Mouse (Mus musculus) liver, adult 2 months (tissue): ENCODE measurements at regions not wholly inside any gene's neighbourhood (a gene's known extent, or its start where the extent isn't known, plus 50 kb on each side); places are given as distances from the start of the nearest gene placed in this dataset.

Experiments
- DNase-seq: peaks from one replicate; pipeline ENCODE4 v3.0.0-alpha.2; 2011; ENCODE audit warnings: low read depth, low spot score; ENCODE audit errors: extremely low read depth
- H3K27ac ChIP-seq: fragments of 200-500 bp; replicated peaks from 2 replicates; pipeline ENCODE4 v1.5.1; 2012; ENCODE audit warnings: low read depth, mild to moderate bottlenecking, control low read depth, inconsistent platforms, low read length; ENCODE audit not compliant: insufficient read depth
- H3K27me3 ChIP-seq: fragments of 200-500 bp; 2 replicates; pipeline ENCODE4 v1.6.1; 2012; ENCODE audit warnings: mild to moderate bottlenecking, moderate library complexity, low read length, inconsistent platforms; ENCODE audit not compliant: control insufficient read depth, insufficient read depth
- H3K36me3 ChIP-seq: fragments of 200-500 bp; 2 replicates; pipeline ENCODE4 v1.6.1; 2012; ENCODE audit warnings: low read length, inconsistent platforms; ENCODE audit not compliant: control insufficient read depth, insufficient read depth
- H3K4me1 ChIP-seq: fragments of 200-500 bp; 2 replicates; pipeline ENCODE4 v1.6.1; 2011; ENCODE audit warnings: low read length; ENCODE audit not compliant: control insufficient read depth, insufficient read depth
- H3K4me3 ChIP-seq: fragments of 200-500 bp; 2 replicates; pipeline ENCODE4 v1.5.1; 2011; ENCODE audit warnings: low read depth, mild to moderate bottlenecking, control low read depth, low read length, moderate library complexity; ENCODE audit not compliant: insufficient read depth
- H3K79me2 ChIP-seq: fragments of 200-500 bp; 2 replicates; pipeline ENCODE4 v1.6.1; 2012; ENCODE audit warnings: inconsistent platforms, mild to moderate bottlenecking, low read length, moderate library complexity; ENCODE audit not compliant: control insufficient read depth, insufficient read depth
- H3K9ac ChIP-seq: fragments of 200-500 bp; 2 replicates; pipeline ENCODE4 v1.6.1; 2012; ENCODE audit warnings: low read depth, mild to moderate bottlenecking, control low read depth, inconsistent platforms, low read length
- CTCF ChIP-seq: fragments of 200-500 bp; IDR thresholded peaks from 2 replicates; pipeline ENCODE4 v1.5.1; 2011; ENCODE audit warnings: low read depth, low read length, control low read depth
- POLR2A ChIP-seq: fragments of 200-500 bp; IDR thresholded peaks from 2 replicates; pipeline ENCODE4 v1.6.1; 2011; ENCODE audit warnings: low read length, control low read depth; ENCODE audit not compliant: insufficient read depth; ENCODE audit errors: extremely low read depth
- WGBS: fragments of 180-500 bp; shearing (Covaris S2); methylation state at CpG from one replicate; pipeline ENCODE4 v1.1.7; 2018; 5-methylcytosine and 5-hydroxymethylcytosine counted together

DNA sequence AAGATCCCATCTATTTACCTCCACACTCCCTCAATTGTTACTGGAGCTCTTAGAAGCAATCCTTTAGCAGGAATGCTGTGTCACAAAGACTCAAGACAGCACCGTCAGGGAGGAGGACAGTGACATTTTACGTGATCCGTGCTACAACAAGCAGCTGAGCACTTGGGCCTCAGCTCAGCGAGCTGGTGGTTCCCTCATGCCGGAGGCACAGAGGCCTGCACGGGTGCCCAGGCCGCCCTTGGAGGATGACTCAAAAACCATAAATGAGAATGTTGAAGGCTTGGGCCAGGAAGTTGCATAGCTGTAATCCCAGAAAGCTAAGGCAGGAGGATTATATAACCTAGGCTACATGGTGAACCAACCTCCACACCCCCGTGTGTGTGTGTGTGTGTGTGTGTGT lies 89.6 kb upstream of the Spred2 start:
- Histone ChIP-seq H3K9ac (no peak overlapping the region), H3K4me3 (no peak overlapping the region), H3K79me2 (no peaks in the 10 kb centered on the region), H3K27me3 (no peaks in the 10 kb centered on the region), H3K27ac (no peak overlapping the region), H3K4me1 (no peaks in the 10 kb centered on the region), H3K36me3 (no peaks in the 10 kb centered on the region)
- TF ChIP-seq POLR2A (no peak), CTCF (no peak)
- WGBS: 92% methylated on average over 8 of the region's 8 CpGs
- DNase-seq: no peak

DNA sequence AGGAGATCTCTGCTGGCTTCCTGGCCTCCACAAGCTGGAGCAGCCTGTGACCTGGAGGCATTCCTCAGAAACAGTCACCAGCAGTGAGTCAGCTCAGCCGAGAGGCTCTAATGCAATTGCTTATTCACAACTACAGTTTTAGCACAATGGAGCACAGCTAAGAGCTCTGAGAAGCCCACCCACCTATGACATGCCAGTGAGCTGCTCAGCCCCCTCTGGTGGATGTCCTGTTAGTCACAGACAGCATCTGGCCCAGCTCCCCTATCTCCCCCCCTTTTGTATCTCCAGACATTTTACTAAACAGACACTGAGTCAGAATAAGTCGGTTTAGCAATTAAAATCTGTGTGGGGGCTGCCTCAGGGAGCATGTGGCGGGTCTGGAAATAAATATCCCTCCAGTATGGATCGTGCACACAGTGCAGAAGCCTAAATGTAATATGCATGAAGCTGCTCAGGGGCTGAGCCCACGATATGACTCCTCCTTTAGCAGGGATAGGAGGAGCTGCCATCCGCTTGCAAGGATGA lies 88.9 kb upstream of the Spred2 start:
- Histone ChIP-seq H3K9ac (no peak overlapping the region), H3K27me3 (no peaks in the 10 kb centered on the region), H3K4me3 (no peak overlapping the region), H3K79me2 (no peaks in the 10 kb centered on the region), H3K36me3 (no peaks in the 10 kb centered on the region), H3K27ac (no peak overlapping the region), H3K4me1 (no peaks in the 10 kb centered on the region)
- TF ChIP-seq POLR2A (no peak), CTCF (no peak)
- no peak for DNase-seq
- 80% methylated on average over 6 of the region's 6 CpGs for WGBS

DNA sequence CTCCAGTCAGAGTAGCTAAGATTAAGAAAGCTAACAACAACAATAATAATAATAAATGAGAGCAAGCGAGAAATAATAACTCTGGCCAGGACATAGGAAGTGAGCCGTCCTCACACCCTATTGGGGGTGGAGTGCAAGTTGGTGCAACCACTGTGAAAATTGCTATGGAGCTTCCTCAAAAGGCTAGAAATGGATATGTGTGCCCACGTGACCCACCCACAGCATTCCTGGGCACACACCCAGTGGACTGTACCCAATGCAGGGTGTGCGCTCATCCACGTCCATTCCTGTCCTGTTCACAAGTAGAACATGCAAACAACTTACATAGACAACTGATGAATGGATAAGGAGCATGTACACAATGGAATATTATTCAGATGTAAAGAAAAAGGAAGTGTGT lies 85.2 kb upstream of the Spred2 start:
- Histone ChIP-seq H3K79me2 (no peaks in the 10 kb centered on the region), H3K4me3 (no peak overlapping the region), H3K4me1 (no peaks in the 10 kb centered on the region), H3K9ac (no peak overlapping the region), H3K27ac (no peak overlapping the region), H3K27me3 (no peaks in the 10 kb centered on the region), H3K36me3 (no peaks in the 10 kb centered on the region)
- no peak for DNase-seq
- WGBS: 93% methylated on average over 5 of the region's 5 CpGs
- no peak for TF ChIP-seq POLR2A
- TF ChIP-seq CTCF: no peak

DNA sequence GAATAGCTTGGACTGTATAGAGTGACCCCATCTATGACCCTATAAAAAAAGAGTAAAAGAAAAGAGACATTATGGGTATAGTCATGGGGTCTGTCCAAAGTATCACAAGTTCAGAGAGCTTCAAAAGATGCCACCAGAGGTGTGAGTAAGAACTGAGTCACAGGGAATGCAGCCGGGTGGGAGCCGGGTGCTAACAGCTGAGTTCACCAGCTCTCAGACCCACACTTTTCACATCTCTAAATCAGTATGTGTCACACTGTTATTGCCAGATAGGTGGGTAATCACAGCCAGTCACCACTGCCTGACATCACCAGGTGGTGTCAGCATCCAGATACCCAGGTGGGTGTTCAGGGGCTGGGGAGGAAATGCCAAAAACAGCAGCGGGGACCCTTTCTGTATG lies 81.1 kb upstream of the Spred2 start:
- TF ChIP-seq POLR2A (no peak), CTCF (no peak)
- Histone ChIP-seq H3K4me3 (no peak overlapping the region), H3K9ac (no peak overlapping the region), H3K27ac (no peak overlapping the region), H3K27me3 (no peaks in the 10 kb centered on the region), H3K36me3 (no peaks in the 10 kb centered on the region), H3K4me1 (no peaks in the 10 kb centered on the region), H3K79me2 (no peaks in the 10 kb centered on the region)
- 84% methylated on average over 3 of the region's 3 CpGs for WGBS
- DNase-seq: no peak

DNA sequence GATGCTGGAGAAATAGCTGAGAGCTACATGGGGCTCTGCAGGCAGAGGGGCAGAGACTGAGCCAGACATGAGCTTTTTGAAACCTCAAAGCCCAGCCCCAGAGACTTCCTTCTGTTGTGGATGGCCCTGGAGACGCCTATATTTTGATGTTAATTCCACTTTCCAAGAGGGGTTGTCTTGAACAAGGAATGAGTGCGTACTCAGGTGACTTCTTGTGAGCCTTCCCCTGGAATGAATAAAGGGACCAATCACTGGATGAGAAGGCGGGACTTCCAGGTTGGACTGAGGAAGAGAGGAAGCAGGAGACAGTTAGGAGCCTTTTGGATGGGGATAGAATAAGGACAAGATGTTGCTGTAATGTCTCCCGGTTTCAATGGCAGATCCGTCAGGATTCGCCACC lies 76.3 kb upstream of the Spred2 start:
- Histone ChIP-seq H3K4me3 (no peak overlapping the region), H3K36me3 (no peaks in the 10 kb centered on the region), H3K27me3 (no peaks in the 10 kb centered on the region), H3K27ac (no peak overlapping the region), H3K9ac (no peak overlapping the region), H3K79me2 (no peaks in the 10 kb centered on the region), H3K4me1 (peaks cover 12% of the 10 kb centered on the region)
- WGBS: 98% methylated on average over 6 of the region's 6 CpGs
- no peak for DNase-seq
- TF ChIP-seq POLR2A (no peak), CTCF (no peak)

DNA sequence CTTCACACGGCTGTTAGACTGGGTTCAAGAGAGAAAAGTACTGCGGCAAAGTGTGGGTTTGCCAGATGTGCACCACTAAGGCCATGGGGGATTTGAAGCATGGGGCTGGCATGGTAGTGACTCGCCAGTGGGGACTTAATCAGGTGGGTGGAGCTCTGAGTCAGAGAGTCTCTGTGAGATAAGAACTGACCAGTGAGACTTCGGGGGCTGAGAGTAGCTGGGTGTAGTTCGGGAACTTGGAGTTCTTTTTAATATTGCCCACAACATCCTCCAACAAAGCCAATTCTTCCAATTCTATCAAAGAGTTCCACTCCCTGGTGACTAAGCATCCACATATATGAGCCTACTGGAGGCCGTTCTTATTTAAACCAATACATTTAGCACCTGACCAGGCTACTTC lies 75.8 kb upstream of the Spred2 start:
- H3K27me3 ChIP-seq: no peaks in the 10 kb centered on the region
- no peaks in the 10 kb centered on the region for H3K36me3 ChIP-seq
- TF ChIP-seq POLR2A (no peak), CTCF (no peak)
- no peak overlapping the region for H3K9ac ChIP-seq
- H3K27ac ChIP-seq: no peak overlapping the region
- no peak for DNase-seq
- WGBS: 92% methylated on average over 6 of the region's 6 CpGs
- no peak overlapping the region for H3K4me3 ChIP-seq
- H3K4me1 ChIP-seq: peaks cover 12% of the 10 kb centered on the region
- H3K79me2 ChIP-seq: no peaks in the 10 kb centered on the region
